Mouse (Mus musculus) adrenal gland, adult 10 weeks (tissue): Measurements from ENCODE around the gene Camsap1. TPM values are rescaled to one million over a fixed set of nuclear protein-coding genes. Genes with fewer than 3 reads are reported as not detected.

Experiments used
- polyA plus RNA-seq: library from polyadenylated mRNA; stranded (reverse); fragments of 350-450 nt; fragmentation: Illumina TruSeq; extraction: RNeasy Lipid Tissue Mini Kit (QIAGEN cat#74804); gene quantifications from one replicate; pipeline ENCODE4 v1.2.3, GENCODE M21; 2014; ENCODE audit warnings: low read depth, low replicate concordance

Gene Camsap1
- 33.2 TPM for polyA plus RNA-seq

DNA sequence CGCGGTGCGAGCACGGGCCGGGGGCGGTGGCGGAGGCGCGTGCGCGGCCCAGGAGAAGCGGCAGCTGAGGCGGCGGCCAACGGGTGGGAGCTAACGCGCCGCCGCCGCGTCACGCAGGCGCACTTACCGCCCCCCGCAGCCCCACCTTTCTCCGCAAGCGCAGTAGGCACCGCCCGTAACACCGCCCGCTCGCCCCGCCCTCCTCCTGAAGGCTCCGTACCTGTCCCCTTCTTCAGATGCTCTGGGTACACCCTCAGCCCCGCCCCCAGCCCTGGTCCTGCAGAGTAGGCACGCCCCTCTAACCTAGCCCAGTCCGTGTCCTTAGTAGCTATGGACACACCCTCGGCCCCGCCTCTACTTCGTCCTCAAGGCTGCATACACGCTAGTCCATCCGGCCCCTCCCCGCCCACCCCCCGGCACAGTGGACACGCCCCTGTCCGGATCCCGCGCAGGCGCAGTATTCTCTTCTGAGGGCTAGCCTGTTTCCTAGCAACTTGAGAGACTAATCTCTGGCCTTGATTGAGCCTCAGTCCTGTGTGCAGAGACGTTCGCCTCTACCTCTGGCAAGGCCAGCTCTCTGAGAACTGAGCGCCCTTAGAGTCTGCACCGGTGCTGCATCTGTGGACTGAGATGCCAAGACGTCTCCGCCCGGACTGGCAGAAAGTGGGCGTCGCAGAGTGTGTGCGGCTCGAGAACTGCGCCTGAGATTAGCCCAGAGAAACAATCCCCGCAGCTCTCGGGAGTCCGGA lies at the start of gene Camsap1:
Camsap1 (minus strand) TSS at position 124 of the 749 bp plus-strand sequence.

DNA sequence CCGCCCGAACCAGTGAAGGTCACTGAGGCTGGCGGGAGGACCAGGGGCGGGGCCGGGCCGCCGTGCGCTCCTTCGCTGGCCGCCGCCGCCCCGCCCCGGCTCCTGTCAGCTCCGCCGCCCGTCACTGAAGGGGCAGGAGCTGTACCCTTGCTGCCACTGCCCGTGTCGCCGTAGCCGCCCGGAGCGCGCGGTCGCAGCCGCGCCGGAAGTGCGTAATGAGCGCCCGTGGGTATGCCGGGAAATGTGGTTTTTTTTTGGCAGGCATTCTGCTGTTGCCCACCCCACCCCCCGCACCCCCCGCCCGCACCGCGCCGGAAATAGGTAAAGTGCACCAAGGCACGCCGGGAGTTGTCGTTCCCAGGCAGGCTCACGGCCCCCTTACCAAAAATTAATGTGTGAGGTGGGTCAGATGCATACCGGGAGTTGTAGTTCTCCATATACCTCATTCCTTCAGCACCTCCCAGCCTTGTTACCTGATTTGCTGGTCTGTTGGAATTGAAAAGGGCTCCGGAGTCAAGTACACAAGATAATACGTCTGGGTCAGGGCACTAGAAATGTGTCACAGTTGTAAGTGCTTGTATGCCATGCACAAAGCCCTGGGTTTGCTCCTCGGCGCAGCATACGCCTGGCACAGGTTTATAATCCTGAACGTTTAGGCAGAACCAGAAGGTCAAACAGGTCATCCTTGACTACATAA lies 38.6 kb upstream of the Camsap1 start, which contains the start of gene Ubac1:
Ubac1 (minus strand) TSS at position 187 of the 697 bp plus-strand sequence.

Other genes with a start within 250 kb of the Camsap1 start
- gene Obp2b, start 246.3 kb downstream of the Camsap1 start, polyA plus RNA-seq: not detected
- not detected for gene Lcn3, start 217.7 kb downstream of the Camsap1 start, polyA plus RNA-seq
- gene Lcn11, start 206.3 kb downstream of the Camsap1 start, polyA plus RNA-seq: not detected
- not detected for gene Gm13539, start 201.0 kb downstream of the Camsap1 start, polyA plus RNA-seq
- gene Glt6d1, start 167.4 kb downstream of the Camsap1 start, polyA plus RNA-seq: not detected
- not detected for gene Lcn9, start 160.1 kb downstream of the Camsap1 start, polyA plus RNA-seq
- gene Sohlh1, start 136.0 kb downstream of the Camsap1 start, polyA plus RNA-seq: not detected
- 0.41 TPM for gene Kcnt1, start 119.5 kb downstream of the Camsap1 start, polyA plus RNA-seq
- 22.3 TPM for gene Ubac1, start 38.5 kb upstream of the Camsap1 start, polyA plus RNA-seq
- gene Nacc2, start 139.9 kb upstream of the Camsap1 start, polyA plus RNA-seq: 17.0 TPM
- gene Lhx3, start 225.0 kb upstream of the Camsap1 start, polyA plus RNA-seq: not detected